Mouse (Mus musculus) layer of hippocampus, adult 9-10 months (tissue): ENCODE measurements around the gene Igfbp2.

ENCODE experiments used
- DNase-seq: peaks from one replicate; pipeline ENCODE4 v3.0.0; 2022; ENCODE audit warnings: low spot score

The Igfbp2 gene

GRCm38 (mm10) chr1:72873078-72873477 is 48.8 kb downstream of the Igfbp2 start:
- DNase-seq = no peak

GRCm38 (mm10) chr1:72873511-72874286 is 49.4 kb downstream of the Igfbp2 start:
- no peak for DNase-seq

DNA sequence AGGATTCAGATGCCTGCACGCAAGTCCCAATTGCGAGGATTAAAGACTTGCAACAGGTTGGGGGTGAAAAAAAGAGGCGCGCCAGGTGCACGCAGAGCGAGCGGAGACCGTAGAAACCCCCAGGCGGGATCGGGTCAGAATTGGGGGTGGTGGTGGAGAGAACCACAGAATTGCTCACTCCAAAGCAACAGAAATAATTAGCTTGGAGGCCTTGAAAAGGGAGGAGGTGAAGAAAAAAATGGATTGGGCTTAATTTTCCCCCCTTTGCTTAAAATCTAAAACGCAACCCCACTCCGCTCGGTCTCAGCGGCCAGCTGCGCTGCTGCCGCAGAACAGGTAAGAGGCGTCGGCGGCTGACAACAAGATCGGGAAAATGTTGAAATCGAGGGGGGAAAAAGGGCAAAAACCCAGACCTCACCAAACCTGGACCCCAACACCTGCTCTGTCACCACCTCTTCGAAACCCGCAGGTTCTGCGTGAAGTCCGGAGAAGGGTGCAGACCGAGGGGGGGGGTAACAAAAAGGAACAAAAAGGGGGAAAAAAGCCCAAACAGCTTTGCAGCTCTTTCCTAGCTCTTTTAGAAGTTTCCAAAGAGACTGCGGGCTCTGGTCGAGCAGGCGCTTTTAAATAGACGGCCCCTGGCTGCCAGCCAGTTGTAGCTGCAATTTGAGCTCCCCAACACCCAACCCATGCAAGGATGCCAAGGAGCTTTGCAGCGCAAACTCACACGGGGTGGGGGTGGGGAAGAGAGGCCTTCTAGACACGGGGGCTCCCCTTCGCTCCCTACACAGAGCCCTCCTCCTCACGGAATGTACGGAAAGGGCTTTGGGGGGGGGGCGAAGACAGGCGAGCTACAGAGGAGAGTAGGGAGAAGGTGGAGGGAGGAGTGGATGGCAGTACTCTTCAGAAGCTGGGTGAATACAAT is 50.2 kb downstream of the Igfbp2 start, which contains the start of gene Igfbp5:
Igfbp5 (minus strand) TSS at position 598 of the 925 bp plus-strand sequence.
- DNase-seq = no peak

- DNase-seq = no peak
Measured at GRCm38 (mm10) chr1:72875708-72876107, 51.4 kb downstream of the Igfbp2 start.

GRCm38 (mm10) chr1:72876111-72876510 is 51.8 kb downstream of the Igfbp2 start:
- no peak for DNase-seq

- DNase-seq = no peak
Measured at GRCm38 (mm10) chr1:72877892-72878291, 53.6 kb downstream of the Igfbp2 start.

- no peak for DNase-seq
Measured at GRCm38 (mm10) chr1:72878473-72879318, 54.4 kb downstream of the Igfbp2 start.

GRCm38 (mm10) chr1:72879319-72879634 is 55.0 kb downstream of the Igfbp2 start:
- DNase-seq = no peak

GRCm38 (mm10) chr1:72885111-72885818 is 61.0 kb downstream of the Igfbp2 start:
- no peak for DNase-seq

- DNase-seq = no peak
Measured at GRCm38 (mm10) chr1:72885819-72886169, 61.5 kb downstream of the Igfbp2 start.

DNA sequence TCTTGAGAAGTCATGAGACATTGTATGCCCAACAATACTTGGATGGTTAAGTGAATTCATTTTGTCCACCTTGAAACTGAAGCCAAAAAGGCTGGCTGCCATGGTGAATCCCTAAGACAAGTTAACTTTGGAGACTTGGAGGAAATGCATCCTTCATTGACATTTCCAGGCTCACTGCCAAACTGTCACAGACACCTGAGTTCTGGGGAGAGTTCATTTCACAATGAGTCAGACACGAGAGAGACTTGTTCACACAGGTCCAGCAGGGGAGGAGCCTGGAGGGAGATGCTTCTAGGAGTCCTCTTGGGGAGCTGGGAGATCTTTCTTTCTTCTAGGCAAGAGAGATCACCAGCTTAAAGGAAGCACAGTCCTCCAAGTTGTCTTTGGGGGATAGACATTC is 63.6 kb downstream of the Igfbp2 start:
- DNase-seq = no peak

GRCm38 (mm10) chr1:72895821-72896220 is 71.5 kb downstream of the Igfbp2 start:
- no peak for DNase-seq
